Mouse (Mus musculus): ENCODE results near the gene Manbal. TPM values are rescaled to one million over a fixed set of nuclear protein-coding genes. Genes with fewer than 3 reads are reported as not detected.

Gene Manbal
- polyA plus RNA-seq, 1 experiment from 2014 or later: 20.1 TPM

- Histone ChIP-seq H3K27ac (ENCODE audit: low read length) (no peak overlapping the region), H3K36me3 (ENCODE audit: control insufficient read depth, insufficient read depth) (no peaks in the 10 kb centered on the region), H3K27me3 (ENCODE audit: control insufficient read depth, insufficient read depth, low read depth, low read length) (no peaks in the 10 kb centered on the region), H3K9me3 (replicated peaks; ENCODE audit: control insufficient read depth, low read length) (no peaks in the 10 kb centered on the region), H3K9ac (ENCODE audit: low read depth, low read length) (no peak overlapping the region), H3K4me1 (ENCODE audit: control insufficient read depth, low read depth, low read length) (no peaks in the 10 kb centered on the region), H3K4me3 (ENCODE audit: low read depth, low read length) (no peak overlapping the region), H3K4me2 (ENCODE audit: low read depth, low read length) (no peak overlapping the region)
- no peak for ATAC-seq (ENCODE audit: low read depth)
- WGBS (ENCODE audit: insufficient replicate concordance): 68% methylated on average over 6 of the region's 6 CpGs
Measured at GRCm38 (mm10) chr2:157417229-157417628, 49.8 kb downstream of the Manbal start.

DNA sequence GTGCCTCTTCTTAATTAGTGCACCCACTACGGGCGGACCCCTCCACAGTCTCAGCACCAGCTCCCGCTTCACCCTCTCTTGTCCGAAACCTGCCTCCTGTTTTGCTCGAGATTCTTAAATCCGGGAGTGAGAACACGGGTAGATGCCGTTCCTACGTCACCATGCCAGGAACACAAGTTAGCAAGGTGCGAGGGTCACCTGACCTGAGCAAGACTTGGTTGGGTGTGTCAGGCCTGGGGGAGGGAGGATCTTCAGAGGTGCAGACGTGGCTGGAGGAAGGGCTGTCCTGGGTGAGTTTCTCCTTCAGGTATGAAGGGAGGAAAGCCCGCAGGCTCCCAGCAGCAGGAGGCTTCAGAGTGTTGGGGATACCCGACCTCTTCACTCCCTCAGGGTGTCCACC is 50.8 kb downstream of the Manbal start, which contains the start of gene Src:
TSS of gene Src (plus strand) at position 239 of the 400 bp plus-strand sequence.
- Histone ChIP-seq H3K36me3 (ENCODE audit: control insufficient read depth, insufficient read depth) (no peaks in the 10 kb centered on the region), H3K27me3 (ENCODE audit: control insufficient read depth, insufficient read depth, low read depth, low read length) (peaks cover under 1% of the 10 kb centered on the region; the same call in 1 of the 2 replicates), H3K4me2 (ENCODE audit: low read depth, low read length) (no peak within 1 kb of the TSS), H3K4me3 (ENCODE audit: low read depth, low read length) (no peak within 1 kb of the TSS), H3K27ac (ENCODE audit: low read length) (no peak within 1 kb of the TSS), H3K9ac (ENCODE audit: low read depth, low read length) (no peak within 1 kb of the TSS), H3K4me1 (ENCODE audit: control insufficient read depth, low read depth, low read length) (peaks cover 1% of the 10 kb centered on the region), H3K9me3 (replicated peaks; ENCODE audit: control insufficient read depth, low read length) (no peaks in the 10 kb centered on the region)
- 37% methylated on average over 13 of the region's 13 CpGs for WGBS (ENCODE audit: insufficient replicate concordance)
- ATAC-seq (ENCODE audit: low read depth): no peak

DNA sequence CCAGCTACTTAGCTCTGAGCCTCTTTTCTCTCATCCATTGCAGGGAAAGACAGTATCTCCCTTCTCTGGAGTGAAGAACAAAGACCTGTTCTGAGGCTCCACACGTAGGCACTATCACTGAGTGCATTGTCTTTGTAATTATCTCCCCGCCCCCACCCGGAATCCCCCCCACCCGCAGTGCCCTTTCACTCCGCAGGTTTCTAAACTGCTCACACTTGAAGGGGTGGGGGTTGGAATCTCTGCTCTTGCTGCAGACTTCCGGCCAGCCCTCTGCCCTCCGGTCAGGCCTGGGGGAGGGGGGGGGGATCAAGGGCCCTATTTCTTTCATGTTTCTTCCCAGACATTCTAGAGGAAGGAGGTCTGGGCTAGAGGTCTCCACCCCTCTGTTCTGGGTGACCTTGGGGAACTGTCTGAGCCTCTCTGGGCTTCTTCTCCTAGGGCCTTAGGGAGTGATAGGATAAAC is 51.2 kb downstream of the Manbal start:
- WGBS (ENCODE audit: insufficient replicate concordance): 13% methylated on average over 7 of the region's 7 CpGs
- ATAC-seq (ENCODE audit: low read depth): no peak
- Histone ChIP-seq H3K4me1 (ENCODE audit: control insufficient read depth, low read depth, low read length) (peaks cover 4% of the 10 kb centered on the region), H3K4me2 (ENCODE audit: low read depth, low read length) (no peak overlapping the region), H3K27ac (ENCODE audit: low read length) (no peak overlapping the region), H3K9ac (ENCODE audit: low read depth, low read length) (no peak overlapping the region), H3K9me3 (replicated peaks; ENCODE audit: control insufficient read depth, low read length) (no peaks in the 10 kb centered on the region), H3K36me3 (ENCODE audit: control insufficient read depth, insufficient read depth) (no peaks in the 10 kb centered on the region), H3K4me3 (ENCODE audit: low read depth, low read length) (no peak overlapping the region), H3K27me3 (ENCODE audit: control insufficient read depth, insufficient read depth, low read depth, low read length) (peaks cover 4% of the 10 kb centered on the region)

DNA sequence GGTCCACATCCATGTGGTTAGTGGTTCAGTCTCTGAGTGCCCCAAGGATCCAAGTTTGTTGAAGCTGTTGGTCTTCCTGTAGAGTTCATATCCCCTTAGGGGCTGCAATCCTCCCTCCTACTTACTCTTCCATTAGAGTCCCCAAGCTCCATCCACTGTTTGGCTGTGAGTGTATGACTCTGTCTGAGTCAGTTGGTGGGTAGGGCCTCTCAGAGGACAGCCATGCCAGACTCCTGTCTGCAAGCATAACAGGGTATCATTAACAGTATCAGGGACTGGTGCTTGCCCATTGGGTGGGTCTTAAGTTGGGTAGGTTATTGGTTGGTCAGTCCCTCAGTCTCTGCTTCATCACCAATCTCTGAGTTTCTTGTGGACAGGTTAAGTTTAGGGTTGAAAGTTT is 52.1 kb downstream of the Manbal start:
- Histone ChIP-seq H3K4me2 (ENCODE audit: low read depth, low read length) (no peak overlapping the region), H3K36me3 (ENCODE audit: control insufficient read depth, insufficient read depth) (no peaks in the 10 kb centered on the region), H3K4me3 (ENCODE audit: low read depth, low read length) (no peak overlapping the region), H3K27me3 (ENCODE audit: control insufficient read depth, insufficient read depth, low read depth, low read length) (peaks cover 13% of the 10 kb centered on the region), H3K4me1 (ENCODE audit: control insufficient read depth, low read depth, low read length) (peaks cover 4% of the 10 kb centered on the region), H3K27ac (ENCODE audit: low read length) (no peak overlapping the region), H3K9ac (ENCODE audit: low read depth, low read length) (no peak overlapping the region), H3K9me3 (replicated peaks; ENCODE audit: control insufficient read depth, low read length) (no peaks in the 10 kb centered on the region)
- no peak for ATAC-seq (ENCODE audit: low read depth)

- Histone ChIP-seq H3K9me3 (replicated peaks; ENCODE audit: control insufficient read depth, low read length) (no peaks in the 10 kb centered on the region), H3K36me3 (ENCODE audit: control insufficient read depth, insufficient read depth) (no peaks in the 10 kb centered on the region), H3K27me3 (ENCODE audit: control insufficient read depth, insufficient read depth, low read depth, low read length) (peaks cover 17% of the 10 kb centered on the region), H3K27ac (ENCODE audit: low read length) (no peak overlapping the region), H3K9ac (ENCODE audit: low read depth, low read length) (no peak overlapping the region), H3K4me1 (ENCODE audit: control insufficient read depth, low read depth, low read length) (peaks cover 4% of the 10 kb centered on the region), H3K4me3 (ENCODE audit: low read depth, low read length) (no peak overlapping the region), H3K4me2 (ENCODE audit: low read depth, low read length) (no peak overlapping the region)
- WGBS (ENCODE audit: insufficient replicate concordance): 65% methylated on average over 4 of the region's 4 CpGs
- ATAC-seq (ENCODE audit: low read depth): no peak
Measured at GRCm38 (mm10) chr2:157420404-157420803, 53.0 kb downstream of the Manbal start.

DNA sequence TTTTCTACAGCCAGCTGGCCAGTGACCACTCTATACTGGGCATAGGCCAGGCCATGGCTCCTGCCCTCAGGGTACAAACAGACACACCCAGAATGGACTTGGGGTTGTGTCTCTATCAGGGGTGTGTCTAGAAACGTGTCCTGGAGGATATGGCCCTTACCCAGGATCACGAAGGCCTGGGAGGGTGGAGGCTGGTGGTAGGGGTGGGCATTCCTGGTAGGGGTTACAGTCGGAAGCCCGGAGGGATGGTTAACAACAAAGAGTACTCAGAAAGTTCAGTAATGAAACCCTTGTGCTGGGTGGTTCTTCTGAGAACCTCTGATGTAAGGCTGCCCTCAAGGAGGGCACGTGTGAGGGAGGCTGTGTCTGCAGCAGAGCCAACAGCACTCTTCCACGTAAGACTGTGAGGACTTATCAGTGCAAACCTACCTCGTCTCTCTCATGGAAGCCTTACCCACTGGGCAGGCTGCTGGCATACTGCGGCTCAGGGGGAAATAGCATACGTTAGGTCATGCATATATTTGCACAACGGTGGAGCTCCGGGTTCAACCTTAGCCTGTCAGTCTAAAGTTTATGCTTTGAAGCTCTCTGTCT is 54.8 kb downstream of the Manbal start:
- Histone ChIP-seq H3K27ac (ENCODE audit: low read length) (no peak overlapping the region; the same call in 1 of the 2 replicates), H3K36me3 (ENCODE audit: control insufficient read depth, insufficient read depth) (no peaks in the 10 kb centered on the region), H3K9ac (ENCODE audit: low read depth, low read length) (no peak overlapping the region), H3K4me2 (ENCODE audit: low read depth, low read length) (no peak overlapping the region), H3K4me3 (ENCODE audit: low read depth, low read length) (no peak overlapping the region), H3K27me3 (ENCODE audit: control insufficient read depth, insufficient read depth, low read depth, low read length) (peaks cover 17% of the 10 kb centered on the region), H3K9me3 (replicated peaks; ENCODE audit: control insufficient read depth, low read length) (no peaks in the 10 kb centered on the region), H3K4me1 (ENCODE audit: control insufficient read depth, low read depth, low read length) (peaks cover 4% of the 10 kb centered on the region)
- ATAC-seq (ENCODE audit: low read depth): no peak
- WGBS (ENCODE audit: insufficient replicate concordance): 50% methylated on average over 11 of the region's 11 CpGs

- no peaks in the 10 kb centered on the region for H3K36me3 ChIP-seq (ENCODE audit: control insufficient read depth, insufficient read depth)
- peak overlapping the region; percentile 62; the same call in 1 of the 2 replicates for H3K9ac ChIP-seq (ENCODE audit: low read depth, low read length)
- H3K4me1 ChIP-seq (ENCODE audit: control insufficient read depth, low read depth, low read length): peaks cover 4% of the 10 kb centered on the region
- H3K4me2 ChIP-seq (ENCODE audit: low read depth, low read length): peak overlapping the region; percentile 64
- H3K27ac ChIP-seq (ENCODE audit: low read length): peak overlapping the region; percentile 48; the same call in 1 of the 2 replicates
- H3K9me3 ChIP-seq (replicated peaks; ENCODE audit: control insufficient read depth, low read length): no peaks in the 10 kb centered on the region
- WGBS (ENCODE audit: insufficient replicate concordance): 52% methylated on average over 11 of the region's 11 CpGs
- H3K27me3 ChIP-seq (ENCODE audit: control insufficient read depth, insufficient read depth, low read depth, low read length): peaks cover 17% of the 10 kb centered on the region
- H3K4me3 ChIP-seq (ENCODE audit: low read depth, low read length): no peak overlapping the region; the same call in 1 of the 2 replicates
- peak; percentile 74 for ATAC-seq (ENCODE audit: low read depth)
Measured at GRCm38 (mm10) chr2:157422854-157423705, 55.7 kb downstream of the Manbal start.

DNA sequence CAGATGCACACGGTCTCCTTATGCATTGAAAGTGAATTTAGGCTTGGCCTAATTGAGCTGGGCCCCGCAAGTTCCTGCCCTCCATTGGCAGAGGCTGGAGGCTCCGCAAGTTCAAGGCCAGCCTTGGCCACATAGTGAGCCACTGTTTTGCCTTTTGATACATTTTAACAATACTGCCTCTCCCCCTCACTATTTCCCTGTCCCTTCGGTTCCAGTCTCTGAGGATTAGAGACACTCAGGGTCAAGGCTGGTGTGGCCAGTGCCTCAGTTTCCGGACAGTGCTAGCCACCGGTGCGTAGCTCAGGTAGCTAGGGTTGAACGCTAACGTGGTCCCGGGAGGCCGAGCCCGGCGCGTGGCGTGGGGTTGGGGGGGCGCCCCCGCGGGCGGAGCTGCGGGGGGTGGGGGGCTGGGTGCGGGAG is 56.3 kb downstream of the Manbal start:
- peak overlapping the region; percentile 62 for H3K9ac ChIP-seq (ENCODE audit: low read depth, low read length)
- peak overlapping the region; percentile 64 for H3K4me2 ChIP-seq (ENCODE audit: low read depth, low read length)
- no peaks in the 10 kb centered on the region for H3K9me3 ChIP-seq (replicated peaks; ENCODE audit: control insufficient read depth, low read length)
- no peaks in the 10 kb centered on the region for H3K36me3 ChIP-seq (ENCODE audit: control insufficient read depth, insufficient read depth)
- peak overlapping the region; percentile 63 for H3K4me3 ChIP-seq (ENCODE audit: low read depth, low read length)
- H3K27ac ChIP-seq (ENCODE audit: low read length): peak overlapping the region; percentile 53; the same call in 1 of the 2 replicates
- ATAC-seq (ENCODE audit: low read depth): no peak
- peaks cover 4% of the 10 kb centered on the region for H3K4me1 ChIP-seq (ENCODE audit: control insufficient read depth, low read depth, low read length)
- WGBS (ENCODE audit: insufficient replicate concordance): 10% methylated on average over 21 of the region's 21 CpGs
- peaks cover 17% of the 10 kb centered on the region for H3K27me3 ChIP-seq (ENCODE audit: control insufficient read depth, insufficient read depth, low read depth, low read length)
